Mouse (Mus musculus): ENCODE results near the gene Cyp19a1.
A peak's percentile ranks its signal among the peaks of the same experiment; 100 is the strongest.

Gene Cyp19a1

GRCm38 (mm10) chr9:54268010-54268409 lies at the start of gene Cyp19a1:
Gene Cyp19a1, minus strand, starts transcription at chr9:54268110.
- DNase-seq (ENCODE audit: inconsistent ontology term), result no peak

GRCm38 (mm10) chr9:54316363-54316762 lies 48.5 kb upstream of the Cyp19a1 start:
- DNase-seq (ENCODE audit: inconsistent ontology term), result no peak

GRCm38 (mm10) chr9:54308751-54309358 lies 40.9 kb upstream of the Cyp19a1 start:
- peak; percentile 74 for DNase-seq (ENCODE audit: inconsistent ontology term)

GRCm38 (mm10) chr9:54308209-54308608 lies 40.3 kb upstream of the Cyp19a1 start:
- no peak for DNase-seq (ENCODE audit: inconsistent ontology term)

GRCm38 (mm10) chr9:54301255-54301654 lies 33.3 kb upstream of the Cyp19a1 start:
- DNase-seq (ENCODE audit: inconsistent ontology term), result no peak

GRCm38 (mm10) chr9:54299792-54300191 lies 31.9 kb upstream of the Cyp19a1 start:
- no peak for DNase-seq (ENCODE audit: inconsistent ontology term)

GRCm38 (mm10) chr9:54299389-54299788 lies 31.5 kb upstream of the Cyp19a1 start:
- no peak for DNase-seq (ENCODE audit: inconsistent ontology term)

GRCm38 (mm10) chr9:54287804-54288203 lies 19.9 kb upstream of the Cyp19a1 start:
- DNase-seq (ENCODE audit: inconsistent ontology term), result no peak

GRCm38 (mm10) chr9:54286331-54286987 lies 18.5 kb upstream of the Cyp19a1 start, which contains the start of gene Gldn:
Gene Gldn, plus strand, starts transcription at chr9:54286486.
- peak; percentile 45 for DNase-seq (ENCODE audit: inconsistent ontology term)

GRCm38 (mm10) chr9:54279046-54279589 lies 11.2 kb upstream of the Cyp19a1 start:
- peak; percentile 7 for DNase-seq (ENCODE audit: inconsistent ontology term)

GRCm38 (mm10) chr9:54275283-54275682 lies 7.4 kb upstream of the Cyp19a1 start:
- no peak for DNase-seq (ENCODE audit: inconsistent ontology term)

GRCm38 (mm10) chr9:54270889-54271288 lies 3.0 kb upstream of the Cyp19a1 start:
- DNase-seq (ENCODE audit: inconsistent ontology term), result peak; percentile 5

- no peak for DNase-seq (ENCODE audit: inconsistent ontology term)
Measured at GRCm38 (mm10) chr9:54269987-54270386, 2.1 kb upstream of the Cyp19a1 start.

- peak; percentile 64 for DNase-seq (ENCODE audit: inconsistent ontology term)
Measured at GRCm38 (mm10) chr9:54264754-54265153, 3.2 kb downstream of the Cyp19a1 start.

- no peak for DNase-seq (ENCODE audit: inconsistent ontology term)
Measured at GRCm38 (mm10) chr9:54244869-54245665, 22.8 kb downstream of the Cyp19a1 start.

- no peak for DNase-seq (ENCODE audit: inconsistent ontology term)
Measured at GRCm38 (mm10) chr9:54227580-54227979, 40.3 kb downstream of the Cyp19a1 start.

GRCm38 (mm10) chr9:54216511-54216910 lies 51.4 kb downstream of the Cyp19a1 start:
- no peak for DNase-seq (ENCODE audit: inconsistent ontology term)

- DNase-seq (ENCODE audit: inconsistent ontology term), result no peak
Measured at GRCm38 (mm10) chr9:54214881-54215280, 53.0 kb downstream of the Cyp19a1 start.

- DNase-seq (ENCODE audit: inconsistent ontology term), result no peak
Measured at GRCm38 (mm10) chr9:54194790-54195189, 73.1 kb downstream of the Cyp19a1 start.

- DNase-seq (ENCODE audit: inconsistent ontology term), result no peak
Measured at GRCm38 (mm10) chr9:54191435-54191834, 76.5 kb downstream of the Cyp19a1 start.

GRCm38 (mm10) chr9:54182484-54182883 lies 85.4 kb downstream of the Cyp19a1 start:
- DNase-seq (ENCODE audit: inconsistent ontology term), result no peak

GRCm38 (mm10) chr9:54181330-54181729 lies 86.6 kb downstream of the Cyp19a1 start:
- peak; percentile 40 for DNase-seq (ENCODE audit: inconsistent ontology term)

All from Muller cell, postnatal 12 days (primary cell).